ENCODE assay signal across 8 mouse cellular contexts in the genomic region with DNA sequence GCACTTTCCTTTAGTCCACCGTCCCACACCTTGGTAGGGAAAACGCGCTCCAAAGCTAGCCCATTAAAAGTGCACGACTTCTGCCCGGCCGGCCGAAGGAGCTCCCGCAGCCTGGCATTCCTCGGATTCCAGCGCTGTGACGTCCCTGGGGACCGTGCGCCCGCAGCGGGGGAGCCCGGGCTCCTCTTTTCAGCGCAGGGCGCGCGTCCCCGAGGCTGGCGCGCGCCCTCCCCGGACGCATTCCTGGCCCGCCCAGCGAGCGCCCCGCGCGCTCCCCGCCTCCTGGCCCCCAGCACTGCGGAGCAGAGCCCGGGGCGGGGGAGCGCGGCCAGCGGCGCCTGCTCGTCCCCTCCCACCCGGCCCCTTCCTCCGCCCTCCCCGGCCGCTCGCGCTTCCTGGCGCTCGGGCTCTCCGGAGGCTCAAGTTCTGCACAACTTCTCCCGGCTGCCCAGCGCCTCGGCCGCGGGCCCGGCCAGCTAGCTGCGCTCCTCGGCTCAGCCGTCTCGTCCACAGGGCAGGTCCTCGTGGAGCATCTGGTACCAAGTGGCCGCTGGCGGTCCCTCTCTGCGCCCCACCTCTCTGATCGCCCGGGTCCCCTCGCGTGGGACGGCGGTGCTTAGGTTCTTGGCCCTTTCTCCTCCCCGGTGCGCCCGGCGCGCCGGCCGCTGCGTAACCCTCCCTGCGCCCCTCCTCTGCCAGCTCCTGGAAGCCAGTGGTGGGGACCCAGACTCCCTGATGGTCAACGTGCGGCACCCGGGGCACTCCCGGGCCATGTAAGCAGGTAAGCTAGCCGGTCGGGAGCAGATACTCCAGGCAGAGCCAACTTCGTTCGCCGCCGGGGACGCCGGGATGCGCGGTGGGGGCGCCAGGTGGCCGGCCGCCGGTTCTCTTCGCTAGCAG. TPM values are rescaled to one million over a fixed set of nuclear protein-coding genes. Genes with fewer than 3 reads are reported as not detected.
A peak's percentile ranks its signal among the peaks of the same experiment; 100 is the strongest.
DNase-seq lines count a peak whose midpoint lies in the region; ATAC-seq lines count a peak whose summit lies in the region.

A gene (plus strand): TSS at position 385 of the 900 bp plus-strand sequence.

- WGBS in embryonic facial prominence, embryonic 12.5 days, result under 1% methylated on average over 92 of the region's 98 CpGs
- under 1% methylated on average over 79 of the region's 98 CpGs for WGBS in heart, embryonic 11.5 days (ENCODE audit: insufficient replicate concordance)
- under 1% methylated on average over 88 of the region's 98 CpGs for WGBS in kidney, embryonic 15.5 days
- WGBS in liver, embryonic 15.5 days (ENCODE audit: insufficient replicate concordance), result under 1% methylated on average over 90 of the region's 98 CpGs
- WGBS in neural tube, embryonic 15.5 days, result under 1% methylated on average over 92 of the region's 98 CpGs

- no peak for DNase-seq in frontal cortex, postnatal 36 days (ENCODE audit: low spot score in 2 of 2)
- DNase-seq in thymus, postnatal 25 days, result peak; percentile 69

- no peaks in the 10 kb centered on the region for H3K27me3 ChIP-seq in embryonic facial prominence, embryonic 12.5 days
- H3K27me3 ChIP-seq in heart, embryonic 11.5 days (ENCODE audit: control insufficient read depth, insufficient read depth, low read length), result no peaks in the 10 kb centered on the region
- H3K27me3 ChIP-seq in kidney, embryonic 15.5 days, result no peaks in the 10 kb centered on the region
- H3K27me3 ChIP-seq in liver, embryonic 15.5 days, result peaks cover 78% of the 10 kb centered on the region
- peaks cover 44% of the 10 kb centered on the region for H3K27me3 ChIP-seq in neural tube, embryonic 15.5 days (replicated peaks)

- peak; percentile 64 for ATAC-seq in frontal cortex, adult (ENCODE audit: low TSS enrichment)
- peak; percentile 85 for ATAC-seq in embryonic facial prominence, embryonic 12.5 days (ENCODE audit: insufficient number of reproducible peaks, insufficient read depth, low FRiP score, low TSS enrichment)
- ATAC-seq in heart, embryonic 11.5 days (replicated peaks; ENCODE audit: insufficient number of reproducible peaks, low FRiP score, low TSS enrichment), result peak; percentile 90
- ATAC-seq in kidney, embryonic 15.5 days (replicated peaks; ENCODE audit: low FRiP score), result peak; percentile 92
- ATAC-seq in liver, embryonic 15.5 days (ENCODE audit: insufficient read depth), result peak; percentile 64
- peak; percentile 83 for ATAC-seq in neural tube, embryonic 15.5 days (ENCODE audit: low FRiP score)

- H3K36me3 ChIP-seq in embryonic facial prominence, embryonic 12.5 days, result no peaks in the 10 kb centered on the region
- 0 out of 2 replicates have a peak, but pooled peaks cover 4% of the 10 kb centered on the region for H3K36me3 ChIP-seq in heart, embryonic 11.5 days (ENCODE audit: control insufficient read depth, insufficient read depth, low read length)
- no peaks in the 10 kb centered on the region for H3K36me3 ChIP-seq in kidney, embryonic 15.5 days
- no peaks in the 10 kb centered on the region for H3K36me3 ChIP-seq in liver, embryonic 15.5 days (replicated peaks)
- H3K36me3 ChIP-seq in neural tube, embryonic 15.5 days, result no peaks in the 10 kb centered on the region

- H3K9ac ChIP-seq in embryonic facial prominence, embryonic 12.5 days, result peak within 1 kb of the TSS; percentile 85
- peak within 1 kb of the TSS; percentile 88 for H3K9ac ChIP-seq in heart, embryonic 11.5 days (ENCODE audit: low read depth, low read length)
- H3K9ac ChIP-seq in kidney, embryonic 15.5 days, result peak within 1 kb of the TSS; percentile 95
- no peak within 1 kb of the TSS; the same call in 1 of the 2 replicates for H3K9ac ChIP-seq in liver, embryonic 15.5 days
- peak within 1 kb of the TSS; percentile 55 for H3K9ac ChIP-seq in neural tube, embryonic 15.5 days (replicated peaks)

- H3K4me1 ChIP-seq in embryonic facial prominence, embryonic 12.5 days, result peaks cover 47% of the 10 kb centered on the region
- H3K4me1 ChIP-seq in heart, embryonic 11.5 days (ENCODE audit: control insufficient read depth, insufficient read depth, low read length), result peaks cover 20% of the 10 kb centered on the region
- peaks cover 64% of the 10 kb centered on the region for H3K4me1 ChIP-seq in kidney, embryonic 15.5 days
- no peaks in the 10 kb centered on the region for H3K4me1 ChIP-seq in liver, embryonic 15.5 days (replicated peaks)
- H3K4me1 ChIP-seq in neural tube, embryonic 15.5 days, result peaks cover 28% of the 10 kb centered on the region

- H3K9me3 ChIP-seq in embryonic facial prominence, embryonic 12.5 days, result no peaks in the 10 kb centered on the region
- H3K9me3 ChIP-seq in heart, embryonic 11.5 days (replicated peaks; ENCODE audit: control insufficient read depth, low read length), result no peaks in the 10 kb centered on the region
- H3K9me3 ChIP-seq in kidney, embryonic 15.5 days (replicated peaks), result no peaks in the 10 kb centered on the region
- H3K9me3 ChIP-seq in liver, embryonic 15.5 days (replicated peaks), result no peaks in the 10 kb centered on the region
- H3K9me3 ChIP-seq in neural tube, embryonic 15.5 days (replicated peaks), result no peaks in the 10 kb centered on the region

- peak within 1 kb of the TSS; percentile 66 for H3K4me3 ChIP-seq in embryonic facial prominence, embryonic 12.5 days
- peak within 1 kb of the TSS; percentile 77 for H3K4me3 ChIP-seq in heart, embryonic 11.5 days (ENCODE audit: low read depth, low read length)
- H3K4me3 ChIP-seq in kidney, embryonic 15.5 days (replicated peaks), result peak within 1 kb of the TSS; percentile 96
- H3K4me3 ChIP-seq in liver, embryonic 15.5 days (replicated peaks), result peak within 1 kb of the TSS; percentile 50
- peak within 1 kb of the TSS; percentile 58 for H3K4me3 ChIP-seq in neural tube, embryonic 15.5 days (replicated peaks)

- H3K27ac ChIP-seq in embryonic facial prominence, embryonic 12.5 days, result peak within 1 kb of the TSS; percentile 93
- H3K27ac ChIP-seq in heart, embryonic 11.5 days (ENCODE audit: low read depth, low read length), result peak within 1 kb of the TSS; percentile 92
- H3K27ac ChIP-seq in kidney, embryonic 15.5 days, result peak within 1 kb of the TSS; percentile 99
- peak within 1 kb of the TSS; percentile 48; the same call in 1 of the 2 replicates for H3K27ac ChIP-seq in liver, embryonic 15.5 days (replicated peaks)
- H3K27ac ChIP-seq in neural tube, embryonic 15.5 days (replicated peaks), result peak within 1 kb of the TSS; percentile 71

- peak within 1 kb of the TSS; percentile 56 for H3K4me2 ChIP-seq in embryonic facial prominence, embryonic 12.5 days (replicated peaks)
- H3K4me2 ChIP-seq in heart, embryonic 11.5 days, result peak within 1 kb of the TSS; percentile 91
- peak within 1 kb of the TSS; percentile 80 for H3K4me2 ChIP-seq in kidney, embryonic 15.5 days
- H3K4me2 ChIP-seq in liver, embryonic 15.5 days, result peak within 1 kb of the TSS; percentile 65
- peak within 1 kb of the TSS; percentile 95 for H3K4me2 ChIP-seq in neural tube, embryonic 15.5 days

RNA-seq across cellular contexts. Expression of the gene that starts here (rescaled TPM):
- polyA plus RNA-seq in embryonic facial prominence, embryonic 12.5 days (2016; fragmentation: Nextera tagmentation; extraction: Ambion mirVana), result 9.0 and 11.2 TPM in 2 replicates
- polyA plus RNA-seq in heart, embryonic 11.5 days (2014; fragmentation: Nextera tagmentation; extraction: Ambion mirVana), result 10.1 and 11.7 TPM in 2 replicates
- 17.1 and 17.3 TPM in 2 replicates for polyA plus RNA-seq in kidney, embryonic 15.5 days (2015; fragmentation: Nextera tagmentation; extraction: Ambion mirVana)
- polyA plus RNA-seq in liver, embryonic 15.5 days (2015; fragmentation: Nextera tagmentation; extraction: Ambion mirVana), result 0.40 and 0.44 TPM in 2 replicates
- polyA plus RNA-seq in neural tube, embryonic 15.5 days (2015; fragmentation: Nextera tagmentation; extraction: Ambion mirVana), result 1.4 and 4.8 TPM in 2 replicates

Comparison
In these comparisons a context has a peak if more than half of its experiments do, and no peak if none do; other contexts are left out.
1. Peak in ATAC-seq, H3K4me3 ChIP-seq, H3K27ac ChIP-seq and H3K4me2 ChIP-seq in liver, embryonic 15.5 days; RNA of the gene not detected or under 1 TPM.
2. H3K27ac ChIP-seq: peak in every context shown above with its lines; median percentile 99 in kidney, embryonic 15.5 days; 93 in embryonic facial prominence, embryonic 12.5 days; 92 in heart, embryonic 11.5 days; 71 in neural tube, embryonic 15.5 days; 48 in liver, embryonic 15.5 days.